In genomic region chr11:86892996-86893670, GRCm38 (mm10) we compare ENCODE assay signal across 12 mouse cellular contexts.
DNase-seq lines count a peak whose midpoint lies in the region; ATAC-seq and TF ChIP-seq lines count a peak whose summit lies in the region.
"Had no signal": no experiment of that assay in that cellular context is flagged by ENCODE, and none has a peak within 500 bp of the region (broad histone marks: within the 10 kb centered on the region; RNA-seq: fewer than 3 reads in every experiment).

No protein-coding gene starts in this region.

- H3K36me3 ChIP-seq in hindbrain, embryonic 13.5 days: no peaks in the 10 kb centered on the region
- no peaks in the 10 kb centered on the region for H3K36me3 ChIP-seq in hindbrain, postnatal 0 days (ENCODE audit: insufficient read depth, low read length)
- H3K36me3 ChIP-seq: embryonic facial prominence, embryonic 13.5 days had no signal

- no peak overlapping the region for H3K9ac ChIP-seq in hindbrain, embryonic 13.5 days
- H3K9ac ChIP-seq in hindbrain, postnatal 0 days (replicated peaks; ENCODE audit: low read length): no peak overlapping the region

- ATAC-seq in hindbrain, embryonic 13.5 days (ENCODE audit: low FRiP score): no peak
- ATAC-seq in hindbrain, postnatal 0 days: no peak
- ATAC-seq in granulocyte monocyte progenitor cell, adult 5-6 weeks (replicated peaks; ENCODE audit: poor library complexity, severe bottlenecking): no peak

- no peak overlapping the region for H3K27ac ChIP-seq in hindbrain, embryonic 13.5 days
- no peak overlapping the region for H3K27ac ChIP-seq in hindbrain, postnatal 0 days
- H3K27ac ChIP-seq: embryonic facial prominence, embryonic 13.5 days had no signal

- H3K4me3 ChIP-seq in hindbrain, embryonic 13.5 days: no peak overlapping the region
- no peak overlapping the region for H3K4me3 ChIP-seq in hindbrain, postnatal 0 days (ENCODE audit: low read length)

- 81% methylated on average over 15 of the region's 15 CpGs for WGBS in hindbrain, embryonic 13.5 days
- WGBS in hindbrain, postnatal 0 days: 68% methylated on average over 15 of the region's 15 CpGs

- peak overlapping the region; percentile 69; the same call in 1 of the 2 replicates for H3K4me2 ChIP-seq in hindbrain, embryonic 13.5 days
- H3K4me2 ChIP-seq in hindbrain, postnatal 0 days (ENCODE audit: low read depth, low read length): no peak overlapping the region

- H3K9me3 ChIP-seq in hindbrain, embryonic 13.5 days: no peaks in the 10 kb centered on the region
- no peaks in the 10 kb centered on the region for H3K9me3 ChIP-seq in hindbrain, postnatal 0 days (ENCODE audit: low read length)
- H3K9me3 ChIP-seq: embryonic facial prominence, embryonic 13.5 days had no signal

- no peak for TF ChIP-seq CTCF in hindbrain, postnatal 0 days (IDR thresholded peaks at IDR 0.05; ENCODE audit: low read depth)

- H3K27me3 ChIP-seq in hindbrain, embryonic 13.5 days: peaks cover 7% of the 10 kb centered on the region; the same call in 1 of the 2 replicates
- H3K27me3 ChIP-seq in hindbrain, postnatal 0 days (ENCODE audit: insufficient read depth, low read length): no peaks in the 10 kb centered on the region

- peak; percentile 50 for DNase-seq in adrenal gland, adult 2 months
- DNase-seq in adrenal gland, adult 18-20 months (ENCODE audit: low spot score in 2 of 2): no peak
- DNase-seq in hindbrain, postnatal 0 days (ENCODE audit: low spot score): no peak
- DNase-seq in CD8-positive naive resting alpha-beta T cell, adult 2 months (ENCODE audit: low read depth in 2 of 2, low spot score in 2 of 2): peak; percentile 2 to 10
- DNase-seq in thymus, adult 18-20 months: peak; percentile 60 to 77
- no peak for DNase-seq in lung, postnatal 10 days
- DNase-seq: cerebellum, adult 8-10 months; lung, postnatal 36 days; spleen, adult 18-20 months had no signal

- H3K4me1 ChIP-seq in hindbrain, embryonic 13.5 days (replicated peaks): peaks cover 18% of the 10 kb centered on the region
- 0 out of 2 replicates have a peak, but pooled peaks cover 3% of the 10 kb centered on the region for H3K4me1 ChIP-seq in hindbrain, postnatal 0 days (ENCODE audit: insufficient read depth, low read length)

Comparison
In these comparisons a context has a peak if more than half of its experiments do, and no peak if none do; other contexts are left out.
1. DNase-seq: peak in adrenal gland, adult 2 months (single experiment), CD8-positive naive resting alpha-beta T cell, adult 2 months (2 of 2) and thymus, adult 18-20 months (2 of 2); none in adrenal gland, adult 18-20 months (0 of 2), hindbrain, postnatal 0 days (single experiment) and lung, postnatal 10 days (single experiment).